Mouse (Mus musculus) megakaryocyte, embryonic 14.5 days (primary cell): ENCODE results near the gene Nup210.

ENCODE experiments used
- FLI1 ChIP-seq: IDR thresholded peaks from 2 replicates; pipeline ENCODE4 v1.6.1; 2012; ENCODE audit warnings: low read length, inconsistent platforms, mixed read lengths
- GATA1 ChIP-seq: IDR thresholded peaks from 3 replicates; pipeline ENCODE4 v1.6.1; 2012; ENCODE audit warnings: mixed read lengths, low read length, inconsistent platforms, borderline replicate concordance

GRCm38 (mm10) chr6:91137343-91137956 is 20.8 kb upstream of the Nup210 start:
- TF ChIP-seq GATA1 (no peak), FLI1 (no peak)
